Mouse (Mus musculus): ENCODE measurements around the gene Chpf. TPM values are rescaled to one million over a fixed set of nuclear protein-coding genes. Genes with fewer than 3 reads are reported as not detected.

Gene Chpf
- polyA plus RNA-seq, 1 experiment from 2014 or later = 17.8 TPM

GRCm38 (mm10) chr1:75511437-75512210, 32.5 kb upstream of the Chpf start:
- Histone ChIP-seq H3K27me3 (ENCODE audit: control insufficient read depth, insufficient read depth, low read length) (peaks cover 6% of the 10 kb centered on the region; the same call in 1 of the 2 replicates), H3K9ac (ENCODE audit: low read depth, low read length) (no peak overlapping the region), H3K4me2 (replicated peaks; ENCODE audit: low read depth, low read length) (no peak overlapping the region), H3K4me1 (replicated peaks; ENCODE audit: control insufficient read depth, insufficient read depth, low read length) (no peaks in the 10 kb centered on the region), H3K27ac (ENCODE audit: low read depth, low read length) (no peak overlapping the region), H3K36me3 (ENCODE audit: control insufficient read depth, insufficient read depth, low read length) (no peaks in the 10 kb centered on the region), H3K4me3 (ENCODE audit: low read depth, low read length) (no peak overlapping the region), H3K9me3 (ENCODE audit: control insufficient read depth, low read length) (no peaks in the 10 kb centered on the region)
- WGBS = 56% methylated on average over 4 of the region's 4 CpGs
- DNase-seq (ENCODE audit: low spot score) (no peak), ATAC-seq (ENCODE audit: low FRiP score) (no peak)

- H3K9me3 ChIP-seq (ENCODE audit: control insufficient read depth, low read length) = no peaks in the 10 kb centered on the region
- no peak overlapping the region for H3K4me2 ChIP-seq (replicated peaks; ENCODE audit: low read depth, low read length)
- H3K4me3 ChIP-seq (ENCODE audit: low read depth, low read length) = no peak overlapping the region
- peaks cover 7% of the 10 kb centered on the region for H3K27me3 ChIP-seq (ENCODE audit: control insufficient read depth, insufficient read depth, low read length)
- ATAC-seq (ENCODE audit: low FRiP score) (no peak), DNase-seq (ENCODE audit: low spot score) (no peak)
- no peak overlapping the region for H3K9ac ChIP-seq (ENCODE audit: low read depth, low read length)
- 0 out of 2 replicates have a peak, but pooled peaks cover 2% of the 10 kb centered on the region for H3K4me1 ChIP-seq (replicated peaks; ENCODE audit: control insufficient read depth, insufficient read depth, low read length)
- H3K36me3 ChIP-seq (ENCODE audit: control insufficient read depth, insufficient read depth, low read length) = no peaks in the 10 kb centered on the region
- no peak overlapping the region for H3K27ac ChIP-seq (ENCODE audit: low read depth, low read length)
- WGBS = 83% methylated on average over 5 of the region's 5 CpGs
Observed at GRCm38 (mm10) chr1:75510154-75510553, 31.0 kb upstream of the Chpf start.

GRCm38 (mm10) chr1:75509586-75509985, 30.5 kb upstream of the Chpf start:
- Histone ChIP-seq H3K9me3 (ENCODE audit: control insufficient read depth, low read length) (no peaks in the 10 kb centered on the region), H3K4me1 (replicated peaks; ENCODE audit: control insufficient read depth, insufficient read depth, low read length) (0 out of 2 replicates have a peak, but pooled peaks cover 4% of the 10 kb centered on the region), H3K4me3 (ENCODE audit: low read depth, low read length) (no peak overlapping the region), H3K27me3 (ENCODE audit: control insufficient read depth, insufficient read depth, low read length) (peaks cover 10% of the 10 kb centered on the region), H3K36me3 (ENCODE audit: control insufficient read depth, insufficient read depth, low read length) (no peaks in the 10 kb centered on the region), H3K27ac (ENCODE audit: low read depth, low read length) (no peak overlapping the region), H3K9ac (ENCODE audit: low read depth, low read length) (no peak overlapping the region), H3K4me2 (replicated peaks; ENCODE audit: low read depth, low read length) (no peak overlapping the region)
- no peak for ATAC-seq (ENCODE audit: low FRiP score)
- 40% methylated on average over 20 of the region's 20 CpGs for WGBS
- DNase-seq (ENCODE audit: low spot score) = no peak

GRCm38 (mm10) chr1:75507006-75507405, 27.9 kb upstream of the Chpf start, which contains the start of gene Inha:
TSS of gene Inha (plus strand) at chr1:75507077.
- peak within 1 kb of the TSS; percentile 76 for H3K27ac ChIP-seq (ENCODE audit: low read depth, low read length)
- no peaks in the 10 kb centered on the region for H3K9me3 ChIP-seq (ENCODE audit: control insufficient read depth, low read length)
- ATAC-seq (ENCODE audit: low FRiP score) (no peak), DNase-seq (ENCODE audit: low spot score) (no peak)
- 66% methylated on average over 10 of the region's 10 CpGs for WGBS
- peaks cover 13% of the 10 kb centered on the region for H3K27me3 ChIP-seq (ENCODE audit: control insufficient read depth, insufficient read depth, low read length)
- H3K4me1 ChIP-seq (replicated peaks; ENCODE audit: control insufficient read depth, insufficient read depth, low read length) = 0 out of 2 replicates have a peak, but pooled peaks cover 4% of the 10 kb centered on the region
- H3K9ac ChIP-seq (ENCODE audit: low read depth, low read length) = peak within 1 kb of the TSS; percentile 83
- peak within 1 kb of the TSS; percentile 82 for H3K4me3 ChIP-seq (ENCODE audit: low read depth, low read length)
- H3K4me2 ChIP-seq (replicated peaks; ENCODE audit: low read depth, low read length) = peak within 1 kb of the TSS; percentile 95
- H3K36me3 ChIP-seq (ENCODE audit: control insufficient read depth, insufficient read depth, low read length) = no peaks in the 10 kb centered on the region

- H3K27me3 ChIP-seq (ENCODE audit: control insufficient read depth, insufficient read depth, low read length) = peaks cover 13% of the 10 kb centered on the region
- under 1% methylated on average over 63 of the region's 65 CpGs for WGBS
- peak within 1 kb of the TSS; percentile 83 for H3K9ac ChIP-seq (ENCODE audit: low read depth, low read length)
- peak; percentile 83 for ATAC-seq (ENCODE audit: low FRiP score)
- 0 out of 2 replicates have a peak, but pooled peaks cover 4% of the 10 kb centered on the region for H3K4me1 ChIP-seq (replicated peaks; ENCODE audit: control insufficient read depth, insufficient read depth, low read length)
- DNase-seq (ENCODE audit: low spot score) = peak; percentile 77
- H3K9me3 ChIP-seq (ENCODE audit: control insufficient read depth, low read length) = no peaks in the 10 kb centered on the region
- peak within 1 kb of the TSS; percentile 82 for H3K4me3 ChIP-seq (ENCODE audit: low read depth, low read length)
- H3K4me2 ChIP-seq (replicated peaks; ENCODE audit: low read depth, low read length) = peak within 1 kb of the TSS; percentile 95
- H3K36me3 ChIP-seq (ENCODE audit: control insufficient read depth, insufficient read depth, low read length) = no peaks in the 10 kb centered on the region
- peak within 1 kb of the TSS; percentile 76 for H3K27ac ChIP-seq (ENCODE audit: low read depth, low read length)
Observed at GRCm38 (mm10) chr1:75505956-75506831, 27.1 kb upstream of the Chpf start, which contains the start of gene Obsl1. TSS of gene Obsl1 (minus strand) at chr1:75506452.

- H3K4me3 ChIP-seq (ENCODE audit: low read depth, low read length) = peak overlapping the region; percentile 82
- H3K27ac ChIP-seq (ENCODE audit: low read depth, low read length) = peak overlapping the region; percentile 76
- WGBS = under 1% methylated on average over 81 of the region's 84 CpGs
- H3K36me3 ChIP-seq (ENCODE audit: control insufficient read depth, insufficient read depth, low read length) = no peaks in the 10 kb centered on the region
- H3K27me3 ChIP-seq (ENCODE audit: control insufficient read depth, insufficient read depth, low read length) = peaks cover 13% of the 10 kb centered on the region
- no peaks in the 10 kb centered on the region for H3K9me3 ChIP-seq (ENCODE audit: control insufficient read depth, low read length)
- ATAC-seq (ENCODE audit: low FRiP score) (peak; percentile 63), DNase-seq (ENCODE audit: low spot score) (peak; percentile 72)
- H3K4me2 ChIP-seq (replicated peaks; ENCODE audit: low read depth, low read length) = peak overlapping the region; percentile 95
- H3K4me1 ChIP-seq (replicated peaks; ENCODE audit: control insufficient read depth, insufficient read depth, low read length) = 0 out of 2 replicates have a peak, but pooled peaks cover 4% of the 10 kb centered on the region
- peak overlapping the region; percentile 83 for H3K9ac ChIP-seq (ENCODE audit: low read depth, low read length)
Observed at GRCm38 (mm10) chr1:75505159-75505955, 26.2 kb upstream of the Chpf start.

GRCm38 (mm10) chr1:75504256-75505045, 25.3 kb upstream of the Chpf start:
- H3K9ac ChIP-seq (ENCODE audit: low read depth, low read length) = no peak overlapping the region; the same call in 1 of the 2 replicates
- peak overlapping the region; percentile 82; the same call in 1 of the 2 replicates for H3K4me3 ChIP-seq (ENCODE audit: low read depth, low read length)
- no peaks in the 10 kb centered on the region for H3K36me3 ChIP-seq (ENCODE audit: control insufficient read depth, insufficient read depth, low read length)
- WGBS = 65% methylated on average over 9 of the region's 9 CpGs
- peaks cover 12% of the 10 kb centered on the region for H3K27me3 ChIP-seq (ENCODE audit: control insufficient read depth, insufficient read depth, low read length)
- DNase-seq (ENCODE audit: low spot score) (no peak), ATAC-seq (ENCODE audit: low FRiP score) (no peak)
- H3K4me2 ChIP-seq (replicated peaks; ENCODE audit: low read depth, low read length) = peak overlapping the region; percentile 95
- H3K4me1 ChIP-seq (replicated peaks; ENCODE audit: control insufficient read depth, insufficient read depth, low read length) = 0 out of 2 replicates have a peak, but pooled peaks cover 4% of the 10 kb centered on the region
- no peak overlapping the region for H3K27ac ChIP-seq (ENCODE audit: low read depth, low read length)
- no peaks in the 10 kb centered on the region for H3K9me3 ChIP-seq (ENCODE audit: control insufficient read depth, low read length)
